Mouse (Mus musculus) ES-Bruce4 (cell line): Measurements from ENCODE around the gene H2afx.

Experiments used
- CTCF ChIP-seq: IDR thresholded peaks from one replicate; pipeline ENCODE4 v1.8.1; 2011; ENCODE audit warnings: low read depth, low read length
- POLR2A ChIP-seq: IDR thresholded peaks from one replicate; pipeline ENCODE4 v1.8.1; 2011; ENCODE audit warnings: low read length; ENCODE audit not compliant: insufficient read depth

GRCm38 (mm10) chr9:44376141-44376540, 41.6 kb downstream of the H2afx start:
- no peak for TF ChIP-seq CTCF
- TF ChIP-seq POLR2A, result no peak
